Mouse (Mus musculus) gastrocnemius, adult 8-10 months (tissue): Measurements from ENCODE around the gene Gm14180. TPM values are rescaled to one million over a fixed set of nuclear protein-coding genes. Genes with fewer than 3 reads are reported as not detected.
"Not testable (repeated sequence)": the region's sequence is repeated elsewhere in the genome, so short reads cannot be mapped to it uniquely, and the experiment has no call there.

ENCODE experiments used
- DNase-seq, 2 experiments: peaks; one replicate each; pipeline ENCODE4 v3.0.0; 2022; ENCODE audit warnings: low spot score in 2 of 2
- total RNA-seq, 4 experiments: library from RNA; stranded (reverse); gene quantifications; 2 replicates each; pipeline ENCODE4 v1.2.4; 2022

Gm14180 gene
- total RNA-seq: not detected

DNA sequence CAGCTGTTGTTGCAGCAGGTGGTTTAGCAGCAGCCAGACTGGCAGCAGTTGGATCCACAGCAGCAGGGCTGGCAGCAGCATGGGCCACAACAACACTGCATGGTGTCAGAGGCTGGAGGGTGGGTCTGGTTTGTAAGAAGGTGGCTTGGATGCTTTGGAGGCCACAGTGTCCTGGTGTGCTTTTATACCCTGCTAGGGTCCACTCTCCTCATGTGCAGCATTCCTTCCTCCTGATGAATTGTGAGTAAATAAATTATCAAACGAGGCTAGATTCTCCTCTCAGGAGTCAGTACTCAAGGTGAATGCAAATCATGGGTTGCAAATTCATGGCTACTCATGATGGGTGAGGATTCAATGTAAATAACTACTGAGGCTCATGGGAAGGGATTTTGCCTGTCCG is at the start of gene Gm14180:
Gm14180 (minus strand) TSS at position 101 of the 400 bp plus-strand sequence.
- DNase-seq: no peak

- no peak for DNase-seq
These were observed 46.5 kb upstream of the Gm14180 start, which contains the start of gene Krtap4-8 for GRCm38 (mm10) chr11:99780604-99781003. Krtap4-8 (minus strand) TSS chr11:99780704.

DNA sequence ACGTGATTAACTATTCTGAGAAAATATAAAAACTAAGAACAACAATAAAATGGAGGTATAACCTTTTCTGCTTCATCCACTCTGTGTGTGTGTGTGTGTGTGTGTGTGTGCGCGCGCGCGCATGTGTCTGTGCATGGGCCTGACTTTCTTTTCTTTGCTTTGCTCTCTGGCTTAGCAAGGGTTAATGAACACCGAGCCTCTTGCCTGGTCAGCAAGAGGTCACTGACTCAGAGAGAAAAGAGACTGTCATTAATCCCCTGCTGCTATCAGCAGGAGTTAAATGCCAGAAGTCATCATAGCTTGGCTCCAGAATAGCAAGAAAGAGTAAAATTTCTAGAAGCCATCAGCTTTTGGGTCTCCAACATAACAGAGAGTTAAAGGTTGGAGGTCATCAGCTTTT is 44.3 kb upstream of the Gm14180 start:
- DNase-seq: no peak

DNA sequence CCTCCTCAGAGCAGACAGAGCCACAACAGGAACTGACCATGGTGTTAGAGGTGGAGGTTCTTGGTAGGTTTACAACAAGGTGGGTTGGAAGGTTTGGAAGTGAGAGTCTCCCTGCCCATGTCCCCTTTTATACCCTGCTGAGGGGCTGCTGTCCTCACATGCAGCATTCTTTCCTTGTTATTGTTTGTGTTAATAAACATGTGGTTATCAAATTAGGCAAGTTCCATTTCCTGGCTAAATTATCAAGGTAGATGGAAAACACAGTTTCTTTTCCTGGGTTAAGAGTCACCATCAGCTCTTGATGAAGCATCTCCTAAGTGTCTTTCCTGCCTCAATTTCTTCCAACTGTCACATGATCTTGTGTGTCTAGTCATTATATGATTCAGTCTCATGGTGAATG is 38.7 kb upstream of the Gm14180 start, which contains the start of gene Gm11595:
Gm11595 (minus strand) TSS at position 101 of the 400 bp plus-strand sequence.
- not testable (repeated sequence) for DNase-seq

DNA sequence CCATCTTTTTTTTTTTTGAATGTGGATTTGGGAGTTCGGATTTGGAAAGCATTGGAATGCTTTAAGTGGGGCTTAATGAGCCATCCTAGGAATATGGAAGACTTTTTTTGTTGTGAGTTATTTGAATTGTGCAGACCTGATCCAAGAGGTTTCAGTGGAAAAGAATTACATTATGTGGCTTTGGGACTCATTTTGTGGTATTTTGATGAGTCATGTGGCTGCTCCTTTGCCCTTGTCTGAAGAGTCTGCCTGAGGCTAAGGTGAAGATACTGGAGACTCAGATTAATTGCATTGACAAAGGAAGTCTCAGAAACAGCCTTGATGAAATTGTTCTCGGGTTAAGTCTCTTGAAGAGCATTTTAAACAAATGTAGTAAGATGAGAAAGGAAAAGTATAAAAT is 34.3 kb upstream of the Gm14180 start:
- no peak for DNase-seq

- DNase-seq: no peak
These were observed 24.8 kb upstream of the Gm14180 start for GRCm38 (mm10) chr11:99758877-99759276.

DNA sequence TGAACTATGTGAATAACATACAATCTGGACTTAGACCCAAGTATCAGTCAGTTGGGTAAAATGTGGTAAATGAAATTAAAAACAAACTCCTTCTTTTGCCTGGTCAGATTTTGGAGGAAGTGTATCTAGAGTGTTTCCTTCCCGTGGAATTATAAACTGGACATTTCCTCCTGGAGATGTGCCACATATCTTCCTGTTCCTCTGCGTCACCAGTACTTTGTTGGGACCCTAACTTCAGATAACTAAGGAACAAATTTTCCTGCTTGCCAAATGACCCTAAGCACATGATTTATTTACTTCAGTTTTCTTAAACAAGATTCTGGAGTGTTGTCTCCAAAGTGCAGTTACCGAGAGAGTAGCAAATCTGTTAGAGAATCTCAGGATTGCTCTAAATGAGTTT is 9.9 kb upstream of the Gm14180 start:
- no peak for DNase-seq

DNA sequence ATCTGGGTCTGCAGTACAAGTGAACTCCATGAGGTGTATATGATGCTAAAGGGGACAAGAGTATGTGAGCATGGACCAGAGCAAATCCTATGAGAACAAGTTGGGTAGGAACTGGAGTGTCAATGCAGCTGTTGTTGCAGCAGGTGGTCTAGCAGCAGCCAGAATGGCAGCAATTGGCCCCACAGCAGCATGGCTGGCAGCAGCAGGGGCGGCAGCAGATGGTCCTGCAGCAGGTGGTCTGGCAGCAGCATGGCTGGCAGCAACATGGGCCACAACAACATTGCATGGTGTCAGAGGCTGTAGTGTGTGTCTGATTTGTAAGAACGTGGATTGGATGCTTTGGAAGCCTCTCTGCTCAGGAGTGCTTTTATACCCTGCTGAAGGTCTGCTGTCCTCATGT is 10.0 kb downstream of the Gm14180 start:
- DNase-seq: no peak

GRCm38 (mm10) chr11:99718759-99719158 is 15.3 kb downstream of the Gm14180 start:
- DNase-seq: no peak

DNA sequence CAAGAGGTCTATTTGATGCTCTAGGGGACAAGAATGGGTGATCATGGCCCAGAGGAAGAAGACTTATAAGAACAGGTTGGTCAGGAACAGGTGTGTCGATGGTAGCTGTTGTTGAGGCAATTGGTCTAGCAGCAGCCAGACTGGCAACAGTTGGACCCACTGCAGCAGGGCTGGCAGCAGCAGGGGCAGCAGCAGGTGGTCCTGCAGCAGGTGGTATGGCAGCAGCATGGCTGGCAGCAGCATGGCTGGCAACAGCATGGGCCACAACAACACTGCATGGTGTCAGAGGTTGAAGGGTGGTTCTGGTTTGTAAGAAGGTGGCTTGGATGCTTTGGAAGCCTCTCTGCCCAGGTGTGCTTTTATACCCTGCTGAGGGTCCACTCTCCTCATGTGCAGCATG is 43.6 kb downstream of the Gm14180 start, which contains the start of gene Gm14190:
Gm14190 (minus strand) TSS at position 278 of the 400 bp plus-strand sequence.
- DNase-seq: no peak

- not testable (repeated sequence) for DNase-seq
These were observed 48.9 kb downstream of the Gm14180 start for GRCm38 (mm10) chr11:99685235-99685634.

Other genes starting within 250 kb of the Gm14180 start
- not detected for gene Krt23, start 241.2 kb downstream of the Gm14180 start, total RNA-seq
- not detected for gene Krt39, start 213.0 kb downstream of the Gm14180 start, total RNA-seq
- gene Krt40, start 191.1 kb downstream of the Gm14180 start, total RNA-seq: not detected
- not detected for gene Krtap3-3, start 183.4 kb downstream of the Gm14180 start, total RNA-seq
- not detected for gene Krtap3-2, start 177.4 kb downstream of the Gm14180 start, total RNA-seq
- gene Gm11939, start 174.8 kb downstream of the Gm14180 start, total RNA-seq: not detected
- gene Krtap3-1, start 167.7 kb downstream of the Gm14180 start, total RNA-seq: not detected
- not detected for gene Krtap1-5, start 153.3 kb downstream of the Gm14180 start, total RNA-seq
- not detected for gene Krtap1-4, start 150.6 kb downstream of the Gm14180 start, total RNA-seq
- not detected for gene Krtap1-3, start 143.0 kb downstream of the Gm14180 start, total RNA-seq
- not detected for gene Krtap9-3, start 136.2 kb downstream of the Gm14180 start, total RNA-seq
- not detected for gene Gm11938, start 131.0 kb downstream of the Gm14180 start, total RNA-seq
- gene Gm11937, start 124.1 kb downstream of the Gm14180 start, total RNA-seq: not detected
- not detected for gene Krtap2-4, start 119.4 kb downstream of the Gm14180 start, total RNA-seq
- gene Gm11562, start 113.9 kb downstream of the Gm14180 start, total RNA-seq: not detected
- not detected for gene Krtap4-1, start 106.1 kb downstream of the Gm14180 start, total RNA-seq
- not detected for gene Krtap4-2, start 99.2 kb downstream of the Gm14180 start, total RNA-seq
- not detected for gene Krtap4-7, start 90.2 kb downstream of the Gm14180 start, total RNA-seq
- not detected for gene Gm11555, start 84.1 kb downstream of the Gm14180 start, total RNA-seq
- gene Gm11563, start 75.3 kb downstream of the Gm14180 start, total RNA-seq: not detected
- gene Krtap4-6, start 68.3 kb downstream of the Gm14180 start, total RNA-seq: not detected
- gene Gm14190, start 43.5 kb downstream of the Gm14180 start, total RNA-seq: not detected
- not detected for gene Gm11595, start 38.6 kb upstream of the Gm14180 start, total RNA-seq
- gene Krtap4-8, start 46.4 kb upstream of the Gm14180 start, total RNA-seq: not detected
- gene Krtap4-9, start 50.9 kb upstream of the Gm14180 start, total RNA-seq: not detected
- gene Gm11596, start 59.2 kb upstream of the Gm14180 start, total RNA-seq: not detected
- not detected for gene Gm11569, start 64.6 kb upstream of the Gm14180 start, total RNA-seq
- gene Gm11554, start 70.2 kb upstream of the Gm14180 start, total RNA-seq: not detected
- not detected for gene Krtap4-13, start 75.6 kb upstream of the Gm14180 start, total RNA-seq
- not detected for gene Gm11564, start 81.4 kb upstream of the Gm14180 start, total RNA-seq
- not detected for gene 2300003K06Rik, start 103.8 kb upstream of the Gm14180 start, total RNA-seq
- not detected for gene Krtap4-16, start 117.3 kb upstream of the Gm14180 start, total RNA-seq
- gene Gm11568, start 123.6 kb upstream of the Gm14180 start, total RNA-seq: not detected
- gene Gm11559, start 130.2 kb upstream of the Gm14180 start, total RNA-seq: not detected
- not detected for gene Krtap9-1, start 139.1 kb upstream of the Gm14180 start, total RNA-seq
- gene Gm11567, start 144.9 kb upstream of the Gm14180 start, total RNA-seq: not detected
- gene Krtap31-1, start 173.6 kb upstream of the Gm14180 start, total RNA-seq: not detected
- gene Gm11565, start 180.5 kb upstream of the Gm14180 start, total RNA-seq: not detected
- not detected for gene Krtap31-2, start 202.0 kb upstream of the Gm14180 start, total RNA-seq
- not detected for gene Krtap9-5, start 214.2 kb upstream of the Gm14180 start, total RNA-seq
- not detected for gene Krtap29-1, start 244.8 kb upstream of the Gm14180 start, total RNA-seq